Mouse (Mus musculus): ENCODE measurements around the gene Fam104a. TPM values are rescaled to one million over a fixed set of nuclear protein-coding genes. Genes with fewer than 3 reads are reported as not detected.

The Fam104a gene
- total and polyA plus RNA-seq, 3 experiments = 14.6 to 57.0 (median 35.3) TPM

GRCm38 (mm10) chr11:113722405-113723090, 38.6 kb upstream of the Fam104a start:
- H3K4me1 ChIP-seq (ENCODE audit: control insufficient read depth in 1 of 2, insufficient read depth in 2 of 2) = no peaks in the 10 kb centered on the region
- no peaks in the 10 kb centered on the region for H3K79me2 ChIP-seq (replicated peaks; ENCODE audit: control insufficient read depth, extremely low read depth, insufficient read depth, poor library complexity, severe bottlenecking)
- peaks cover 0 to 11% of the 10 kb centered on the region in 2 experiments for H3K36me3 ChIP-seq (replicated peaks in 1 of 2; ENCODE audit: control insufficient read depth in 1 of 2, insufficient read depth in 1 of 2, low read length in 1 of 2)
- H3K9ac ChIP-seq (ENCODE audit: insufficient read depth, low read depth) = no peak overlapping the region
- in situ Hi-C loops (cut with MboI; ENCODE audit: low pct_ligation_motif_present, low pct_unique_long_range_greater_than_20kb, low sequenced_read_pairs) (loop anchor here (25.0 kb wide), 1 partner anchor 940 kb away; the partner anchor contains the start of gene Rpl38), dilution Hi-C loops (cut with MboI; ENCODE audit: extremely low pct_ligation_motif_present, extremely low pct_unique_long_range_greater_than_20kb, low sequenced_read_pairs) (no loop called here)
- no peak overlapping the region for H3K4me3 ChIP-seq (replicated peaks in 1 of 3; ENCODE audit: low read depth in 2 of 3, low read length in 2 of 3, poor library complexity in 1 of 3)
- DNase-seq (ENCODE audit: extremely low read depth) = no peak
- H3K27ac ChIP-seq (ENCODE audit: insufficient read depth, low read depth) = no peak overlapping the region
- H3K9me3 ChIP-seq (replicated peaks; ENCODE audit: low read length) = no peaks in the 10 kb centered on the region
- H3K4me2 ChIP-seq (ENCODE audit: insufficient read depth, low read depth, poor library complexity, severe bottlenecking) = no peak overlapping the region
- no peaks in the 10 kb centered on the region for H3K27me3 ChIP-seq (replicated peaks)
- no peak for TF ChIP-seq GABPA (IDR thresholded peaks at IDR 0.05; ENCODE audit: insufficient replicate concordance, low read depth, low read length)
- TF ChIP-seq TCF12 (IDR thresholded peaks at IDR 0.05; ENCODE audit: low read depth, low read length) = no peak
- no peak for TF ChIP-seq SIN3A (IDR thresholded peaks at IDR 0.05; ENCODE audit: low read length)
- no peak for TF ChIP-seq MYC (IDR thresholded peaks at IDR 0.05; ENCODE audit: low read depth, low read length)
- TF ChIP-seq TBP (conservative IDR thresholded peaks at IDR 0.05; ENCODE audit: low read depth, low read length) = no peak
- TF ChIP-seq CTCF (conservative IDR thresholded peaks at IDR 0.05 in 1 of 2, IDR thresholded peaks at IDR 0.05 in 1 of 2; ENCODE audit: low read depth in 2 of 2, low read length in 2 of 2) = no peak
- TF ChIP-seq USF1 (IDR thresholded peaks at IDR 0.05; ENCODE audit: low read depth, low read length) = no peak
- no peak for TF ChIP-seq ETS1 (conservative IDR thresholded peaks at IDR 0.05; ENCODE audit: low read depth, low read length)
- TF ChIP-seq ZKSCAN1 (IDR thresholded peaks at IDR 0.05; ENCODE audit: borderline replicate concordance, low read depth, low read length) = no peak
- no peak for TF ChIP-seq NRF1 (IDR thresholded peaks at IDR 0.05; ENCODE audit: low read depth, low read length)

- Histone ChIP-seq H3K9me3 (replicated peaks; ENCODE audit: low read length) (no peaks in the 10 kb centered on the region), H3K27me3 (replicated peaks) (no peaks in the 10 kb centered on the region), H3K4me3 (replicated peaks in 1 of 3; ENCODE audit: low read depth in 2 of 3, low read length in 2 of 3, poor library complexity in 1 of 3) (no peak overlapping the region), H3K79me2 (replicated peaks; ENCODE audit: control insufficient read depth, extremely low read depth, insufficient read depth, poor library complexity, severe bottlenecking) (no peaks in the 10 kb centered on the region), H3K9ac (ENCODE audit: insufficient read depth, low read depth) (no peak overlapping the region), H3K36me3 (replicated peaks in 1 of 2; ENCODE audit: control insufficient read depth in 1 of 2, insufficient read depth in 1 of 2, low read length in 1 of 2) (no peaks in the 10 kb centered on the region), H3K4me1 (ENCODE audit: control insufficient read depth in 1 of 2, insufficient read depth in 2 of 2) (0 out of 4 replicates have a peak, but pooled peaks cover 0 to 2% of the 10 kb centered on the region in 2 experiments), H3K4me2 (ENCODE audit: insufficient read depth, low read depth, poor library complexity, severe bottlenecking) (no peak overlapping the region), H3K27ac (ENCODE audit: insufficient read depth, low read depth) (no peak overlapping the region)
- DNase-seq (ENCODE audit: extremely low read depth) = no peak
- in situ Hi-C loops (cut with MboI; ENCODE audit: low pct_ligation_motif_present, low pct_unique_long_range_greater_than_20kb, low sequenced_read_pairs) = loop anchor here (25.0 kb wide), 1 partner anchor 944 kb away; the partner anchor contains the start of gene Rpl38
- no peak for TF ChIP-seq MAFK (IDR thresholded peaks at IDR 0.05; ENCODE audit: insufficient replicate concordance, low read length)
- no peak for TF ChIP-seq IRF4 (IDR thresholded peaks at IDR 0.05; ENCODE audit: low read depth, low read length)
- no peak for TF ChIP-seq RCOR1 (conservative IDR thresholded peaks at IDR 0.05; ENCODE audit: low read depth, low read length)
- TF ChIP-seq POLR2A (IDR thresholded peaks at IDR 0.05; ENCODE audit: low read depth, low read length) = no peak
- no peak for TF ChIP-seq KAT2A (IDR thresholded peaks at IDR 0.05; ENCODE audit: insufficient replicate concordance, low read length)
- TF ChIP-seq ZNF384 (IDR thresholded peaks at IDR 0.05; ENCODE audit: low read depth, low read length) = no peak
- no peak for TF ChIP-seq CHD1 (IDR thresholded peaks at IDR 0.05; ENCODE audit: low read depth, low read length)
- no peak for TF ChIP-seq EP300 (IDR thresholded peaks at IDR 0.05; ENCODE audit: low read length)
- no peak for TF ChIP-seq SMC3 (IDR thresholded peaks at IDR 0.05; ENCODE audit: low read depth, low read length)
- TF ChIP-seq UBTF (IDR thresholded peaks at IDR 0.05; ENCODE audit: low read depth, low read length) = no peak
- TF ChIP-seq NELFE (IDR thresholded peaks at IDR 0.05; ENCODE audit: low read depth, low read length) = no peak
- no peak for TF ChIP-seq MAX (IDR thresholded peaks at IDR 0.05; ENCODE audit: low read length)
- no peak for TF ChIP-seq JUND (conservative IDR thresholded peaks at IDR 0.05; ENCODE audit: low read depth, low read length)
- TF ChIP-seq MXI1 (IDR thresholded peaks at IDR 0.05; ENCODE audit: low read depth, low read length) = no peak
- no peak for TF ChIP-seq ELF1 (IDR thresholded peaks at IDR 0.05; ENCODE audit: low read depth, low read length)
- no peak for TF ChIP-seq MAZ (IDR thresholded peaks at IDR 0.05; ENCODE audit: low read depth, low read length)
- TF ChIP-seq RAD21 (IDR thresholded peaks at IDR 0.05; ENCODE audit: low read depth, low read length) = no peak
- TF ChIP-seq CHD2 (IDR thresholded peaks at IDR 0.05; ENCODE audit: low read length) = no peak
- no peak for TF ChIP-seq PAX5 (IDR thresholded peaks at IDR 0.05; ENCODE audit: low read length)
- TF ChIP-seq USF2 (conservative IDR thresholded peaks at IDR 0.05; ENCODE audit: low read depth, low read length) = no peak
- dilution Hi-C loops (cut with MboI; ENCODE audit: extremely low pct_ligation_motif_present, extremely low pct_unique_long_range_greater_than_20kb, low sequenced_read_pairs) = no loop called here
Observed at GRCm38 (mm10) chr11:113717767-113718424, 33.9 kb upstream of the Fam104a start.
